Mouse (Mus musculus) neural tube, embryonic 13.5 days (tissue): ENCODE results near the gene Psmb5. TPM values are rescaled to one million over a fixed set of nuclear protein-coding genes. Genes with fewer than 3 reads are reported as not detected.

Source experiments
- ATAC-seq: fragments of 200-750 bp; cut with Nextera tagmentation; 2 replicates; pipeline ENCODE4 v1.8.0; 2017; ENCODE audit warnings: low read depth, mild to moderate bottlenecking, moderate TSS enrichment, moderate library complexity
- H3K27ac ChIP-seq: fragments of 300-500 bp; sonication (generic); replicated peaks from 2 replicates; pipeline ENCODE4 v1.5.1; 2015; ENCODE audit warnings: moderate library complexity, mild to moderate bottlenecking, inconsistent platforms
- H3K27me3 ChIP-seq: fragments of 300-500 bp; sonication (generic); 2 replicates; pipeline ENCODE4 v1.6.1; 2015; ENCODE audit warnings: mild to moderate bottlenecking, inconsistent platforms
- H3K36me3 ChIP-seq: fragments of 300-500 bp; sonication (generic); 2 replicates; pipeline ENCODE4 v1.6.1; 2015; ENCODE audit warnings: mild to moderate bottlenecking, inconsistent platforms
- H3K4me1 ChIP-seq: fragments of 300-500 bp; sonication (generic); replicated peaks from 2 replicates; pipeline ENCODE4 v1.6.1; 2015; ENCODE audit warnings: inconsistent platforms
- H3K4me2 ChIP-seq: fragments of 300-500 bp; sonication (generic); 2 replicates; pipeline ENCODE4 v1.6.1; 2015; ENCODE audit warnings: inconsistent platforms, mild to moderate bottlenecking, moderate library complexity
- H3K4me3 ChIP-seq: fragments of 300-500 bp; sonication (generic); 2 replicates; pipeline ENCODE4 v1.5.1; 2015; ENCODE audit warnings: mild to moderate bottlenecking, inconsistent platforms
- H3K9ac ChIP-seq: fragments of 300-500 bp; sonication (generic); 2 replicates; pipeline ENCODE4 v1.6.1; 2015; ENCODE audit warnings: moderate library complexity, mild to moderate bottlenecking, inconsistent platforms
- H3K9me3 ChIP-seq: fragments of 300-500 bp; sonication (generic); 2 replicates; pipeline ENCODE4 v1.6.1; 2016; ENCODE audit warnings: inconsistent platforms
- WGBS: fragments of 180-500 bp; shearing (Covaris S2); methylation state at CpG from one replicate; pipeline ENCODE4 v1.1.7; 2015; 5-methylcytosine and 5-hydroxymethylcytosine counted together
- polyA plus RNA-seq: library from polyadenylated mRNA; unstranded; fragments of >200 nt; fragmentation: Nextera tagmentation; extraction: Ambion mirVana; gene quantifications from 2 replicates; pipeline ENCODE4 v1.2.1, GENCODE M21; 2015

The Psmb5 gene
- polyA plus RNA-seq, 1 experiment from 2014 or later, result 466 TPM

DNA sequence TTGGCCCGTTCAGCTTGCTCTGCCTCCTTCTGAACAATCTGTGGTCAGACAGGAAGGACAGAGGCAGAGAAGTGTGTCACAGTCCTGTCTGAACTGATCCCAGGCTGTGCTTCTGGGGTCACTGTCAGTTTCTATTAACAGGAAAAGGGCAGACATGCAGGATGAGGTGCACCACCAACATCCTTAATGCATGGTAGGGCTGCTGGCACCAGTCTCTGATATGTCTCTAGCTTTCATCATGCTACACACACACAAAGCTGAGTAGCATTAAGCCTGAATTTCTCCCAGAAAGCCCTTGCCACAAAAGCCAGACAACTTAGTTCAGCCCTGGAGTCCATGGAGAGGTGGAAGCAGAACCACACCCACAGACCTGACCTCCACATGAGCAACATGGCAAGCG is 25.2 kb upstream of the Psmb5 start:
- Histone ChIP-seq H3K9me3 (no peaks in the 10 kb centered on the region), H3K4me2 (no peak overlapping the region), H3K4me1 (peaks cover 34% of the 10 kb centered on the region), H3K27ac (no peak overlapping the region), H3K27me3 (no peaks in the 10 kb centered on the region), H3K4me3 (no peak overlapping the region), H3K9ac (no peak overlapping the region), H3K36me3 (peaks cover 72% of the 10 kb centered on the region)
- no peak for ATAC-seq
- 86% methylated on average over 2 of the region's 2 CpGs for WGBS

DNA sequence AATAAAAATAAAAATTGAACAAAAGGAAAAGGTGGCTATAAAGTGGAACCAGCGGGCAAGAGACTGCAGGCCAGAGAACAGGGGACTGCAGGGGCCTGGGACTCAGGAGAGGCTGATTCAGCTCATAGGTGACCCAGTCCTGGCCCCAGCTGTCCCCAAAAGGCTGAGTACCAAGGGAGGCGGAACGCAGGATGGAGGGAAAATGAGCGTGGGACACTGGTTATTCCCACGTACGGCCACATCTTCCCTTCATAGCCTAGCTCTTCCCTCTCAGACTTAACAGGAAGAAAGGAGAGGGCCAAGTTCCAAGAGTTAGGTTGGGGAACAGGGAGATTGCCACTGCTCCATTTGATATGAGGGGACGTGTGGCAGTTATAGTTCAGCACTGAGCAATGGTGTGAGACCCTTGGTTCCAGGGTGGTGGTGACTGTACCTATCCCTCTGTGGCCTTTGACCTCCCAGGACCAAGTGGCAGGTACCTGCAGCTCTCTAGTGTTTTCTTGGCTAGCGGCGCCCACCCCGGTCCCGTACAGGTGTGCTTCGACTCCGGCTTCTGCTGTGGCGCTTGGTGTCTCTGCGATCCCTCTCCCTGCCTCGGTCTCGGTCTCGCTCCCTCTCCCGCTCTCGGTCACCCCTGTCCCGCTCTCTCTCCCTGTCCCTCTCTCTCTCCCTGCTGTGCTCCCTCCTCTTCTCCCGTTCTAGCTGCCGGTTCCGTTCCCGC is 24.6 kb upstream of the Psmb5 start:
- Histone ChIP-seq H3K27ac (0 out of 2 replicates have a peak overlapping the region, but pooled peaks have one; percentile 49), H3K4me3 (no peak overlapping the region), H3K36me3 (peaks cover 72% of the 10 kb centered on the region), H3K4me1 (peaks cover 34% of the 10 kb centered on the region), H3K27me3 (no peaks in the 10 kb centered on the region), H3K4me2 (no peak overlapping the region), H3K9me3 (no peaks in the 10 kb centered on the region), H3K9ac (0 out of 2 replicates have a peak overlapping the region, but pooled peaks have one; percentile 83)
- no peak for ATAC-seq
- 81% methylated on average over 25 of the region's 25 CpGs for WGBS

DNA sequence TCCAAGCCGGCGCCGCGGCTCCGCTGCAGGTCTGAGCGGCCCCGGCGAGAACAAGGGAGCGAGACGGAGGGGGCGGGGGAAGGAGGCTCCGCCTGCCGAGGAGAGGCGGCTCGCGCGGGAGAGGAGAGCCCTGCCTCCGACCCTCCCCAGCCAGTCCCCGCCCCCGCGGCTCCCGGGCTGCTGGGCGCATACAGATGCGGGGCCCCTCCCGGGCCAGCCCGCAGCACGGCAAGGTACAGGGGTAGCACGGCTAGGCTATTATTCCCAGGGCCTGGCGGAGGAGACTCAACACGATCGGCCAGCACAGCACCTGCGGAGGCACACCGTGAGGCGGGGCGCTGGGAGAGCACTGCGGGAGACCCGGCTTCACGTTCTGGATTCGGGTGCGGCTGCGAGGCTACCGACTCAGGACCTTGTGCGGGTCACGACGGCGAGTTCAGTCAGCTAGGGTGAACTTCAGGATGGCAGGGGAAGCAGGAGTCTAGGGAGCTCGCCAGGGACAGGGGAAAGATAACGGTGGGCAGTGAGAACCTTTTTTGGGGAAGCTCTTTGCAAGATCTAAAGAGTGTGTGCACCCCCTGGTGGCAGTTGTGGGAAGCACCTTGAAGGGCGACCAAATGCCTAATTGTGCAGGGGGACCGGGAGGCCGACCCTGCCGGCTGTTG is 23.6 kb upstream of the Psmb5 start, which contains the start of gene Cdh24:
Gene Cdh24, minus strand, starts transcription at position 60 of the 665 bp plus-strand sequence.
- ATAC-seq, result peak; percentile 93
- H3K27ac ChIP-seq, result peak within 1 kb of the TSS; percentile 87
- under 1% methylated on average over 42 of the region's 52 CpGs for WGBS
- peaks cover 34% of the 10 kb centered on the region for H3K4me1 ChIP-seq
- H3K4me3 ChIP-seq, result peak within 1 kb of the TSS; percentile 58
- no peaks in the 10 kb centered on the region for H3K9me3 ChIP-seq
- peak within 1 kb of the TSS; percentile 74 for H3K4me2 ChIP-seq
- H3K9ac ChIP-seq, result peak within 1 kb of the TSS; percentile 83
- no peaks in the 10 kb centered on the region for H3K27me3 ChIP-seq
- peaks cover 72% of the 10 kb centered on the region for H3K36me3 ChIP-seq

DNA sequence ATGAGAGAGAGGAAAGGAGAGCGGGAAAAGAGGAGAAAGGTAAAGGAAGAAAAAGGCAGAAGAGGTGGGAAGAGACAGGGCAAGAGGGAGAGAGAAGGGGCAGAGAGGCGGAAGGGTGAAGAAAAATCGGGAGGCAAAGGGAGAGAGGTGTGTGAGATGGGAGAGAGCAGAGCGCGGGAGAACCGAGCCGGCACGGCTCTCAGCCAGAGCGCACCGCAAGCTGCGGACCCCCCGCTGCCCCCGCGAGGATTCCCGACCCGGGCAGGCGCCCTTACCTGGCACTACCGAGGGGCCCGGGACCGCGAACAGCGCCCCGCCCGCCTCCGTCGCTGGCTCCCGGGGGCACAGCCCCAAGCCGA is 23.1 kb upstream of the Psmb5 start, which contains the start of gene Gm17606:
Gene Gm17606, plus strand, starts transcription at position 7 of the 359 bp plus-strand sequence.
- Histone ChIP-seq H3K36me3 (peaks cover 72% of the 10 kb centered on the region), H3K9ac (peak within 1 kb of the TSS; percentile 83), H3K27ac (peak within 1 kb of the TSS; percentile 87), H3K4me1 (peaks cover 34% of the 10 kb centered on the region), H3K27me3 (no peaks in the 10 kb centered on the region), H3K4me2 (peak within 1 kb of the TSS; percentile 74), H3K9me3 (no peaks in the 10 kb centered on the region), H3K4me3 (peak within 1 kb of the TSS; percentile 58)
- no peak; the same call in 1 of the 2 replicates for ATAC-seq
- under 1% methylated on average over 28 of the region's 28 CpGs for WGBS

DNA sequence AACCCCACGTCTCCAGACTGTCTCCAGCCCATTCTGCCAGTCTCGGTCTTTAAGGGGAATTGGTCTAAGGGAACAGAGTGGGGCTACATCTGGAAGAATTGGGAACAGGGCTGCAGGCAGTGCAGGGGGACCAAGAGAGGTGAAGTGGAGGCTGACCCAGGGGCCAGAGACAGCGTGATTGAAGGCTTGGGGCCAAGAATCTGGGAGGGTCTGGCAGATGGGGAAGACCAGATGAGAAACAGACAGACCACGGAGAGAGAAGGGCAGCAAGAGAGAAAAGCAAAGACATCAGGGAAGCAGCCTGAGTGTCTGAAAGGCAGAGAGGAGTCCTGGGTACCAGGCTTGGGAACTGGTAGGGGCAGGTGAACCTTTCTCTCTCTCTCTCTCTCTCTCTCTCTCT is 22.3 kb upstream of the Psmb5 start:
- Histone ChIP-seq H3K4me2 (peak overlapping the region; percentile 74), H3K36me3 (peaks cover 69% of the 10 kb centered on the region), H3K9ac (peak overlapping the region; percentile 83), H3K27me3 (no peaks in the 10 kb centered on the region), H3K4me1 (peaks cover 34% of the 10 kb centered on the region), H3K4me3 (peak overlapping the region; percentile 58), H3K9me3 (no peaks in the 10 kb centered on the region), H3K27ac (no peak overlapping the region; the same call in 1 of the 2 replicates)
- no peak for ATAC-seq
- WGBS, result 14% methylated on average over 4 of the region's 4 CpGs

DNA sequence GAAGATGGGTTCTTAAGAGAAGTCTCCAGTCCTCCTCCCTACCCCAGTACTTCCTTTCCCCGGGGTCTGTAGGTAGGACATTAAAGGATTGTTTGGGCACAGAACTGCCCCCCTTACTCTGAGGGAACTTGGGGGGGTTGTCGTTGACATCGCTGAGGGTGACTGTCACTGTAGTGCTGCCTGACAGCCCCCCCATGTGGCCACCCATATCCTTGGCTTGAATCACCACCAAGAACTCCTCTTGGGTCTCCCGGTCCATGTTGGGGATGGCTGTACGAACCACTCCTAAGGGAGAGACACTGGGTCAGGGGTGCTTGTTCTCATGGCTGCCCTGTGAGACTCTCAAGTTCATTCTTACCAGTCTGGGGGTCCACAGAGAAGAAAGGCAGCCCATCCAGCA is 20.4 kb upstream of the Psmb5 start:
- H3K4me3 ChIP-seq, result no peak overlapping the region
- H3K27ac ChIP-seq, result no peak overlapping the region
- WGBS, result 79% methylated on average over 5 of the region's 5 CpGs
- no peak overlapping the region for H3K4me2 ChIP-seq
- peaks cover 69% of the 10 kb centered on the region for H3K36me3 ChIP-seq
- ATAC-seq, result no peak
- no peaks in the 10 kb centered on the region for H3K27me3 ChIP-seq
- peaks cover 34% of the 10 kb centered on the region for H3K4me1 ChIP-seq
- H3K9ac ChIP-seq, result peak overlapping the region; percentile 83; the same call in 1 of the 2 replicates
- no peaks in the 10 kb centered on the region for H3K9me3 ChIP-seq

DNA sequence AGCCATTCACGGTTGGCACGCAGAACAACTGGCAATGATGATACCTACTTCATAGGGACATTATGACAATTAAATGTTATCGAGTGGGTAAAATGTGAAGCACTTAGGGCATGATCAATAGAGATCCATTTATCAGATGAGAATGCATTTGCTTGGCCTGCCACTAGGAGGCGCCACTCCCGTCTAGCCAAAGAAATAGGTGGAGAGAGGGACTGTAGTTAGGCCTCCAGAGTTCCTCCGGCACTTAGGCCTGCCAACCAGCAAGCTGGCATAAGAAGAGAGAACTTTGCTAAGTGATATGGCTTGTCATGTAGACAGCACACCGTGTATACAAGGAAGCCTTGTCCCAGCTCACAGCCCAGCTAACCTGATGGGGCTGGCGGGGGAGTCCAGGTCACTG is 19.1 kb upstream of the Psmb5 start:
- Histone ChIP-seq H3K27me3 (no peaks in the 10 kb centered on the region), H3K4me3 (no peak overlapping the region), H3K4me2 (no peak overlapping the region), H3K9ac (no peak overlapping the region), H3K9me3 (no peaks in the 10 kb centered on the region), H3K4me1 (peaks cover 31% of the 10 kb centered on the region), H3K27ac (no peak overlapping the region), H3K36me3 (peaks cover 69% of the 10 kb centered on the region)
- WGBS, result 52% methylated on average over 8 of the region's 8 CpGs
- ATAC-seq, result no peak

DNA sequence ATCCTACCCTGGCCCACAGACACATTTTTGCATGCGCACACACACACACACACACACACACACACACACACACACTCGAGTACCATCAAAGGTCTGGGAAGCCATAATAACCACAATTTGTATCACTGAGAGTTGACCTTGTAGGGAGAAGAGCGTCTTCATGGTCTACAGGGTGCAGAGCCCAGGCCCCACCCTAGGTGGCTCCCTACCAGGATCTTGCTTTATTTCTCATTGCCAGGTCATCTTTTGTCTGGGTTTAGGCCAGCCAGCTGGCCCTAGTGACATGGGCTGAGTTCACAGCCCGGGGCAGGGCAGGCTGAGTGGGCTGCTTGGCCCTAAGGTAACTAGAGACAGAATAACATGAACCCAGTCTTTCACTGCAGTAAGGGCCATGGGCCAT is 16.4 kb upstream of the Psmb5 start:
- Histone ChIP-seq H3K36me3 (peaks cover 95% of the 10 kb centered on the region), H3K27ac (no peak overlapping the region), H3K4me2 (no peak overlapping the region), H3K9me3 (no peaks in the 10 kb centered on the region), H3K27me3 (no peaks in the 10 kb centered on the region), H3K9ac (no peak overlapping the region), H3K4me1 (peaks cover 31% of the 10 kb centered on the region), H3K4me3 (no peak overlapping the region)
- 91% methylated on average over 4 of the region's 4 CpGs for WGBS
- no peak for ATAC-seq

DNA sequence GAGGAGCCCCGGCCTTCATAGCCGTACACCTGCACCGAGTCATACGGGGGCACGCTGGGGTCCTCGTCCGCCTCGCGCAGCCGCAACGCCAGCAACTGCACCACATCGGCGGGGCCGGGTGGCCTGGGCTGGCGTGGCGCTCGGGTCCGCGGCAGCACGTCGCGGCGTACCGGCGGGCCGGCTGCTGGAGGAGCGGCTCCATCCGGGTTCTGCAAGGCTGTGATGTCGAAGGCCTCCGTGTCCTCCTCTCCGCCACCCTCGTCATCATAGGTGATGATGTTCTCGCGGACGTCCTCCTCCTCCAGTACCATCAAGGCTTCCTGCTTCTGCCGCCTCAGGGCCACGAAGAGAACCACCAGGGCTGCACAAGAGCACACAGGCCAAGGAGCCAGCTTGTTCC is 14.4 kb upstream of the Psmb5 start:
- Histone ChIP-seq H3K9ac (0 out of 2 replicates have a peak overlapping the region, but pooled peaks have one; percentile 1), H3K27me3 (no peaks in the 10 kb centered on the region), H3K27ac (peak overlapping the region; percentile 75), H3K4me1 (peaks cover 16% of the 10 kb centered on the region; the same call in 1 of the 2 replicates), H3K36me3 (peaks cover 77% of the 10 kb centered on the region), H3K9me3 (no peaks in the 10 kb centered on the region), H3K4me2 (no peak overlapping the region), H3K4me3 (no peak overlapping the region)
- no peak for ATAC-seq
- WGBS, result 94% methylated on average over 37 of the region's 37 CpGs

DNA sequence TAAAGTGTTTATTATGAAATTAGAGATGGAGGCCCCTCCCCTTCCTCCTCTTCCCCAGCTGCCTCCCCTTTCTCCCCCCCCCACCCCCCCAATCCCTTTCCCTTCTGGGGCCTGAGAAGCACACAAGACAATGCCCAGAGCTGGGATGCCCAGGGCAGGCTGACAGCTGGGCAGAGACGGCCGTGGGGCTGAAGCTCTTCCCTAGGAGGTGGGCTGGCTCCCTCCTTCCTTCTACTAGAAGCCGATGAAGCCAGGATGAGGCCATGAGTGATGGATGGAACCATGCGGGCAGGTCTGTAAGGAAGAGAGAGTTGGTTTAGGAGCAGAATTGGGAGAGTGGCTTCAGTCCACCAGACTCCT is 13.4 kb upstream of the Psmb5 start:
- Histone ChIP-seq H3K27me3 (no peaks in the 10 kb centered on the region), H3K4me1 (peaks cover 16% of the 10 kb centered on the region; the same call in 1 of the 2 replicates), H3K4me2 (no peak overlapping the region), H3K27ac (peak overlapping the region; percentile 75), H3K36me3 (peaks cover 66% of the 10 kb centered on the region), H3K4me3 (no peak overlapping the region), H3K9me3 (no peaks in the 10 kb centered on the region), H3K9ac (no peak overlapping the region)
- ATAC-seq, result peak; percentile 52
- WGBS, result 45% methylated on average over 4 of the region's 4 CpGs

DNA sequence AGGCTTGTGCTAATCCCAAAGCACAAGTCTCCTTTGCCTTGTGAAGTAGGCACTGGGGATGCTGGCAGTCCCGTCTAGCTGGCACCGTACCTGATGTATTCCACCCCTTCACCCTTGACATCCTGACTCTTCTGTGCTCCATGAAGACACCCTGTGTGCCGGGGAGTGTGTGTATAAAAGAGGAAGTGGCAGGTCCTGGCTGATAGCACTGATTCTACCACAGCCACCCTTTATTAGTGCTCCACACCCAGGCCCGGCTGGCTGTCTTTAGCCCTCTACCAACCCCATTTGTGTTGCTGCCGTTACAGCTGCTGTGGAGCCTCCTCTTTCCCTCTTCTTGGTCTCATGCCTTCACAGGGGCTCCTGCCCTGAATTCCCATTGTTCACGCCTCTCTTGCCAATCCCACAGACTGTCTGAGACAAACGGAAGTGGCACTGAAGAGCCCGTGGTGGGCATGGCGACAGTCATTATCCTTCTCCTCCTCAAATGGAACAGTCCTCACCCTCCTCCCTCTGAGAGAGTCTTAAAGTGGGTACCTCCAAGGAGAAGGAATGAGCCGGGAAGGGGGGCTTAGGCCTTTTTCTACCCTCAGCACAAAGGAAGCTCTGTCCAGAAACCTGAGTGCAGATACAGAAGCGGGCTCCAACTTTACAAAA is 12.9 kb upstream of the Psmb5 start:
- H3K4me1 ChIP-seq, result peaks cover 16% of the 10 kb centered on the region; the same call in 1 of the 2 replicates
- H3K27ac ChIP-seq, result peak overlapping the region; percentile 75
- no peak overlapping the region for H3K4me2 ChIP-seq
- H3K36me3 ChIP-seq, result peaks cover 61% of the 10 kb centered on the region
- peak; percentile 60 for ATAC-seq
- no peaks in the 10 kb centered on the region for H3K9me3 ChIP-seq
- H3K4me3 ChIP-seq, result no peak overlapping the region
- WGBS, result 69% methylated on average over 11 of the region's 11 CpGs
- no peak overlapping the region for H3K9ac ChIP-seq
- no peaks in the 10 kb centered on the region for H3K27me3 ChIP-seq

DNA sequence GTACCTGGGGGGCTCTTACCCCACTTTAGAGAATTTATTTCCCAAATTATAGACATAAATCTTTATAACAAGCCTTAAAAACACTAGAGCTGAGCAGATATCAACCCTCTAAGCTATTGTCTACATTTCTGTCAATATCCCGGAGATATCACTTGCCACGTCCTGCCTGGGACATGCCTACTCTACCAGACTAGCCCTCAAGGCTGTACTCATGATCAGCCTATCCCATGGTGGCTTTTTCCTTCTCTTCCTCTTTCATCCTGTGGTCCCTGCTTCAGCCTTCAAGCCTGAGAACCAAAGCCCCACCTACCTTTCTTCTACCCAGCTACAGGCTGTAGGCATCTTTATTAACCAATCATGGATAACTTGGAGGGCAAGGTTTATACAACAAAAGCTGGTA is 12.0 kb upstream of the Psmb5 start:
- peaks cover 55% of the 10 kb centered on the region for H3K36me3 ChIP-seq
- no peak overlapping the region for H3K4me2 ChIP-seq
- no peaks in the 10 kb centered on the region for H3K9me3 ChIP-seq
- H3K4me1 ChIP-seq, result peaks cover 16% of the 10 kb centered on the region; the same call in 1 of the 2 replicates
- WGBS, result 90% methylated on average over 2 of the region's 2 CpGs
- H3K27ac ChIP-seq, result no peak overlapping the region
- H3K27me3 ChIP-seq, result no peaks in the 10 kb centered on the region
- no peak overlapping the region for H3K4me3 ChIP-seq
- ATAC-seq, result no peak
- no peak overlapping the region for H3K9ac ChIP-seq
